In genomic region chr4:133353367-133354365, GRCm38 (mm10) we compare ENCODE assay signal across 8 mouse cellular contexts. TPM values are rescaled to one million over a fixed set of nuclear protein-coding genes. Genes with fewer than 3 reads are reported as not detected.
A peak's percentile ranks its signal among the peaks of the same experiment; 100 is the strongest.
DNase-seq lines count a peak whose midpoint lies in the region.

TSS of gene Wdtc1 (minus strand) at chr4:133353481.

- DNase-seq in frontal cortex, adult 2 months (ENCODE audit: extremely low spot score in 1 of 2, low spot score in 1 of 2), result no peak
- DNase-seq in frontal cortex, postnatal 14 days (ENCODE audit: low spot score in 2 of 2), result no peak
- DNase-seq in adrenal gland, postnatal 25 days, result peak; percentile 19
- DNase-seq in gastrocnemius, postnatal 4 days (ENCODE audit: low spot score in 2 of 2), result no peak
- DNase-seq in large intestine, adult 2 months (ENCODE audit: low read depth, low spot score), result peak; percentile 95
- DNase-seq in lung, postnatal 14 days, result peak; percentile 14
- peak; percentile 52 for DNase-seq in urinary bladder, postnatal 25 days (ENCODE audit: low spot score)
- DNase-seq in embryo, embryonic 10 days (ENCODE audit: low spot score), result no peak

- WGBS in large intestine, adult 2 months, result 49% methylated on average over 23 of the region's 23 CpGs

RNA-seq across cellular contexts. Expression of gene Wdtc1, which starts in this region (rescaled TPM):
- polyA plus RNA-seq in frontal cortex, adult 2 months (2012; rRNA removed), result 43.0 and 46.2 TPM in 2 replicates
- total RNA-seq in adrenal gland, postnatal 25 days (2021), result 46.7 and 60.7 TPM in 2 replicates
- 10 to 100 TPM; 43.1 to 45.0 TPM for total RNA-seq in gastrocnemius, postnatal 4 days (2021)
- polyA plus RNA-seq in large intestine, adult 2 months (2012; rRNA removed), result 41.7 and 51.0 TPM in 2 replicates

Comparison
In these comparisons a context has a peak if more than half of its experiments do, and no peak if none do; other contexts are left out.
1. DNase-seq: peak in adrenal gland, postnatal 25 days (single experiment), large intestine, adult 2 months (single experiment), lung, postnatal 14 days (single experiment) and urinary bladder, postnatal 25 days (single experiment); none in frontal cortex, adult 2 months (0 of 2), frontal cortex, postnatal 14 days (0 of 2), gastrocnemius, postnatal 4 days (0 of 2) and embryo, embryonic 10 days (single experiment).